Mouse (Mus musculus) kidney, postnatal 0 days (tissue): ENCODE measurements around the gene Plekhm3. TPM values are rescaled to one million over a fixed set of nuclear protein-coding genes. Genes with fewer than 3 reads are reported as not detected.

Source experiments
- ATAC-seq: fragments of 200-750 bp; cut with Nextera tagmentation; replicated peaks from 2 replicates; pipeline ENCODE4 v1.8.0; 2017; ENCODE audit warnings: low read depth, moderate number of reproducible peaks, moderate TSS enrichment, moderate library complexity; ENCODE audit not compliant: low FRiP score
- DNase-seq: peaks from one replicate; pipeline ENCODE4 v3.0.0-alpha.2; 2016; ENCODE audit warnings: low spot score
- H3K27ac ChIP-seq: fragments of 300-500 bp; sonication (generic); 2 replicates; pipeline ENCODE4 v1.5.1; 2014; ENCODE audit warnings: mild to moderate bottlenecking
- H3K27me3 ChIP-seq: fragments of 300-500 bp; sonication (generic); 2 replicates; pipeline ENCODE4 v1.6.1; 2014; ENCODE audit warnings: low read length, mixed read lengths; ENCODE audit not compliant: insufficient read depth
- H3K36me3 ChIP-seq: fragments of 300-500 bp; sonication (generic); 2 replicates; pipeline ENCODE4 v1.6.1; 2014; ENCODE audit warnings: low read length, mixed read lengths; ENCODE audit not compliant: insufficient read depth
- H3K4me1 ChIP-seq: fragments of 300-500 bp; sonication (generic); replicated peaks from 2 replicates; pipeline ENCODE4 v1.6.1; 2014; ENCODE audit warnings: antibody characterized with exemption, low read length, mixed read lengths; ENCODE audit not compliant: insufficient read depth
- H3K4me2 ChIP-seq: fragments of 300-500 bp; sonication (generic); 2 replicates; pipeline ENCODE4 v1.6.1; 2014; ENCODE audit warnings: mild to moderate bottlenecking, low read length, moderate library complexity, mixed read lengths
- H3K4me3 ChIP-seq: fragments of 300-500 bp; sonication (generic); replicated peaks from 2 replicates; pipeline ENCODE4 v1.5.1; 2014; ENCODE audit warnings: low read depth, low read length
- H3K9ac ChIP-seq: fragments of 300-500 bp; sonication (generic); 2 replicates; pipeline ENCODE4 v1.6.1; 2014; ENCODE audit warnings: low read depth, low read length
- H3K9me3 ChIP-seq: fragments of 300-500 bp; sonication (generic); replicated peaks from 2 replicates; pipeline ENCODE4 v1.6.1; 2016; ENCODE audit warnings: low read length, inconsistent platforms, mixed read lengths
- CTCF ChIP-seq: IDR thresholded peaks from 2 replicates; pipeline ENCODE4 v1.5.1; 2016; ENCODE audit warnings: antibody characterized with exemption, low read depth, mild to moderate bottlenecking, moderate library complexity
- WGBS: fragments of 180-500 bp; shearing (Covaris S2); extraction: QIAGEN DNeasy Blood & Tissue Kit; methylation state at CpG from one replicate; pipeline ENCODE4 v1.1.7; 2014; 5-methylcytosine and 5-hydroxymethylcytosine counted together
- polyA plus RNA-seq: library from polyadenylated mRNA; unstranded; fragments of >200 nt; fragmentation: Nextera tagmentation; extraction: Ambion mirVana; gene quantifications from 2 replicates; pipeline ENCODE4 v1.2.1, GENCODE M21; 2015

Plekhm3 gene
- polyA plus RNA-seq, 1 experiment from 2014 or later: 4.0 TPM

- no peak for TF ChIP-seq CTCF
- H3K27ac ChIP-seq: peak overlapping the region; percentile 81
- H3K9ac ChIP-seq: no peak overlapping the region
- no peak overlapping the region for H3K4me3 ChIP-seq
- H3K4me1 ChIP-seq: peaks cover 16% of the 10 kb centered on the region
- no peaks in the 10 kb centered on the region for H3K36me3 ChIP-seq
- 51% methylated on average over 6 of the region's 6 CpGs for WGBS
- no peaks in the 10 kb centered on the region for H3K27me3 ChIP-seq
- ATAC-seq: peak; percentile 97
- peak; percentile 67 for DNase-seq
- H3K4me2 ChIP-seq: no peak overlapping the region
- no peaks in the 10 kb centered on the region for H3K9me3 ChIP-seq
These were observed 168.7 kb downstream of the Plekhm3 start for GRCm38 (mm10) chr1:64787701-64788515.

GRCm38 (mm10) chr1:64779863-64780262 lies 176.8 kb downstream of the Plekhm3 start:
- no peaks in the 10 kb centered on the region for H3K4me1 ChIP-seq
- TF ChIP-seq CTCF: no peak
- no peak overlapping the region for H3K4me2 ChIP-seq
- ATAC-seq: no peak
- H3K9ac ChIP-seq: no peak overlapping the region
- WGBS: 67% methylated on average over 12 of the region's 12 CpGs
- H3K4me3 ChIP-seq: no peak overlapping the region
- no peaks in the 10 kb centered on the region for H3K9me3 ChIP-seq
- no peaks in the 10 kb centered on the region for H3K27me3 ChIP-seq
- no peaks in the 10 kb centered on the region for H3K36me3 ChIP-seq
- no peak for DNase-seq
- H3K27ac ChIP-seq: no peak overlapping the region

GRCm38 (mm10) chr1:64779415-64779814 lies 177.2 kb downstream of the Plekhm3 start:
- TF ChIP-seq CTCF: no peak
- no peaks in the 10 kb centered on the region for H3K4me1 ChIP-seq
- DNase-seq (no peak), ATAC-seq (no peak)
- no peaks in the 10 kb centered on the region for H3K9me3 ChIP-seq
- no peak overlapping the region for H3K4me3 ChIP-seq
- no peak overlapping the region for H3K27ac ChIP-seq
- WGBS: 79% methylated on average over 5 of the region's 5 CpGs
- H3K36me3 ChIP-seq: no peaks in the 10 kb centered on the region
- H3K4me2 ChIP-seq: no peak overlapping the region
- no peak overlapping the region for H3K9ac ChIP-seq
- H3K27me3 ChIP-seq: no peaks in the 10 kb centered on the region

- Histone ChIP-seq H3K9me3 (no peaks in the 10 kb centered on the region), H3K9ac (no peak overlapping the region), H3K4me3 (no peak overlapping the region), H3K27ac (no peak overlapping the region), H3K4me2 (no peak overlapping the region), H3K4me1 (0 out of 2 replicates have a peak, but pooled peaks cover 8% of the 10 kb centered on the region), H3K36me3 (no peaks in the 10 kb centered on the region), H3K27me3 (no peaks in the 10 kb centered on the region)
- ATAC-seq (no peak), DNase-seq (no peak)
- WGBS: 75% methylated on average over 4 of the region's 4 CpGs
- TF ChIP-seq CTCF: no peak
These were observed 183.3 kb downstream of the Plekhm3 start for GRCm38 (mm10) chr1:64773305-64773704.

GRCm38 (mm10) chr1:64770169-64770568 lies 186.5 kb downstream of the Plekhm3 start:
- no peak overlapping the region for H3K4me3 ChIP-seq
- TF ChIP-seq CTCF: no peak
- H3K4me2 ChIP-seq: no peak overlapping the region
- H3K4me1 ChIP-seq: 0 out of 2 replicates have a peak, but pooled peaks cover 8% of the 10 kb centered on the region
- DNase-seq (peak; percentile 55), ATAC-seq (no peak)
- H3K9me3 ChIP-seq: no peaks in the 10 kb centered on the region
- WGBS: 13% methylated on average over 6 of the region's 6 CpGs
- no peak overlapping the region for H3K9ac ChIP-seq
- no peaks in the 10 kb centered on the region for H3K36me3 ChIP-seq
- no peak overlapping the region for H3K27ac ChIP-seq
- H3K27me3 ChIP-seq: no peaks in the 10 kb centered on the region

- ATAC-seq (no peak), DNase-seq (no peak)
- no peaks in the 10 kb centered on the region for H3K4me1 ChIP-seq
- no peaks in the 10 kb centered on the region for H3K9me3 ChIP-seq
- H3K4me2 ChIP-seq: no peak overlapping the region
- WGBS: 77% methylated on average over 4 of the region's 4 CpGs
- H3K27me3 ChIP-seq: no peaks in the 10 kb centered on the region
- TF ChIP-seq CTCF: no peak
- no peak overlapping the region for H3K9ac ChIP-seq
- H3K36me3 ChIP-seq: no peaks in the 10 kb centered on the region
- H3K27ac ChIP-seq: no peak overlapping the region
- H3K4me3 ChIP-seq: no peak overlapping the region
These were observed 195.0 kb downstream of the Plekhm3 start for GRCm38 (mm10) chr1:64761646-64762045.

- H3K27ac ChIP-seq: no peak overlapping the region
- H3K9me3 ChIP-seq: no peaks in the 10 kb centered on the region
- TF ChIP-seq CTCF: no peak
- no peak for DNase-seq
- no peak overlapping the region for H3K4me2 ChIP-seq
- WGBS: 82% methylated on average over 5 of the region's 5 CpGs
- H3K4me3 ChIP-seq: no peak overlapping the region
- ATAC-seq: no peak
- no peak overlapping the region for H3K9ac ChIP-seq
- H3K4me1 ChIP-seq: no peaks in the 10 kb centered on the region
- H3K36me3 ChIP-seq: no peaks in the 10 kb centered on the region
- no peaks in the 10 kb centered on the region for H3K27me3 ChIP-seq
These were observed 198.9 kb downstream of the Plekhm3 start for GRCm38 (mm10) chr1:64757766-64758165.
